Mouse (Mus musculus): ENCODE results near the gene Flcn. TPM values are rescaled to one million over a fixed set of nuclear protein-coding genes. Genes with fewer than 3 reads are reported as not detected.
A peak's percentile ranks its signal among the peaks of the same experiment; 100 is the strongest.
"Not testable (repeated sequence)": the region's sequence is repeated elsewhere in the genome, so short reads cannot be mapped to it uniquely, and the experiment has no call there.

Gene Flcn
- polyA plus RNA-seq, 1 experiment: 74.7 TPM

DNA sequence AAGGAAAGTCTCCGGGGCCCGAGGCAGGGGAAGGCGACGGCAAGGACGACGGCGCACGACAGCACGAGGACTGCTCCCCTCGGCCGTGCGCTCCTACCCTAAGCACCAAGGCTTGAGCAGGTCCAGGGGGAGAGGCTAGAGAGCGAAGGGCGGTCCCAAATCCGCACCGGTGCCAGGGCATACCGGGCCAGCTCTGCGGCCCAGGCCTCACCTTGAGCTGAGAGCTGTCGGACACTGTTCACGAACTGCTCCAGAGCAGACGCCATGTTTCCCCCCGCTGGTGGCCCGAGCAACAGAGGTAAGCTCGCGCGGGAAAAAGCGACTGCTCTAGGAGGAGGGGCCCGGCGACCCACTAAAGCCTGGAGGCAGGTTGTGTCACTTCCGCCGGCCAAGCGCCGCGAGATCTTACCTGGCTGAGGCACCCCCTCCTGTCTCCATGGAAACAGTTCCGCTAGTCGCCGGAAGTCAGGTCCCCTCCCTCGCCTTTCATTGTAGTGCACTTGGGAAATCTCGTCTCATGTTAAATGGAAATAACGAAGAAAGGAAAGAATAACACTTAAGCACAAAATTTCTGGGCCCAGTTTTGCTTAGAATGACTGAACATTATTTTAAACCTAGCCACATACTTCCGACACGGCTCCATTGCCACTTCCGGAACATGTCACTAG lies 29.8 kb upstream of the Flcn start, which contains the start of gene Cops3:
Gene Cops3, minus strand, starts transcription at position 380 of the 668 bp plus-strand sequence.
- peak; percentile 94 for DNase-seq
- TF ChIP-seq POLR2A (IDR thresholded peaks at IDR 0.05; ENCODE audit: control insufficient read depth, extremely low read depth, insufficient read depth, low read length, poor library complexity): peak; percentile 62; the same call in 1 of the 2 replicates
- no peak for TF ChIP-seq CTCF (IDR thresholded peaks at IDR 0.05; ENCODE audit: borderline replicate concordance, control insufficient read depth, extremely low read depth, insufficient read depth, low read length, poor library complexity)
- no peaks in the 10 kb centered on the region for H3K4me1 ChIP-seq (replicated peaks; ENCODE audit: control insufficient read depth, insufficient read depth, low read length)

DNA sequence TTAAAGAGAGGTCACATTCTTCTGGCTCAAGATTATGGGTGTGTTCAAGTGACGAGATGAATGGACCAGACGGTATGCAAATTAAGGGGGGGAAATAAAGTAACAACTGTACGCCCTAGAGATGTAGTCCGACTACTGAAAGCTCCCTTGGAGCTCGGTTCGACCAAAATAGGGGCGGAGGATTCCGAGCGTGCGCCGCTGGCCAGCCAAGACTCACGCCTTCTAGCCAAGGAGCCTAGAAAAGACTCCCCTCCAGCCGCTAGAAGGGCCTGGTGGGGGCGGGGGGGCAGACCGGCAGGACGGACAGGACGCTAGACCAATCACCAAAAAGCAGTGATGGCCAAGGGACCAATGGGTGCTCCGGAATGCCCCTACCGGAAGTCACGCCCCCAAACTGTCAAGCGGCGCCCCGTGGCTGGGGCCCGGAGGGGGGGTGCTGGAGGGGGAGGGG lies 29.2 kb upstream of the Flcn start, which contains the start of gene Nt5m:
Gene Nt5m, plus strand, starts transcription at position 440 of the 451 bp plus-strand sequence.
- H3K27ac ChIP-seq (ENCODE audit: control insufficient read depth, insufficient read depth, low read length): peak within 1 kb of the TSS; percentile 88
- WGBS: 0% methylated on average over 24 of the region's 24 CpGs
- 0 out of 2 replicates have a peak, but pooled peaks have one; percentile 25 for TF ChIP-seq CTCF (IDR thresholded peaks at IDR 0.05; ENCODE audit: borderline replicate concordance, control insufficient read depth, extremely low read depth, insufficient read depth, low read length, poor library complexity)
- no peak for TF ChIP-seq POLR2A (IDR thresholded peaks at IDR 0.05; ENCODE audit: control insufficient read depth, extremely low read depth, insufficient read depth, low read length, poor library complexity)
- H3K4me1 ChIP-seq (replicated peaks; ENCODE audit: control insufficient read depth, insufficient read depth, low read length): no peaks in the 10 kb centered on the region
- H3K36me3 ChIP-seq (ENCODE audit: control insufficient read depth, insufficient read depth, low read length): peaks cover 3% of the 10 kb centered on the region; the same call in 1 of the 2 replicates
- DNase-seq: peak; percentile 93
- no peaks in the 10 kb centered on the region for H3K27me3 ChIP-seq (ENCODE audit: control insufficient read depth, insufficient read depth, low read length)
- peak within 1 kb of the TSS; percentile 88 for H3K4me3 ChIP-seq (ENCODE audit: control insufficient read depth, insufficient read depth, low read length)

More for the DNA sequence above, 29.8 kb upstream of the Flcn start, which contains the start of gene Cops3:
- Histone ChIP-seq H3K4me3 (ENCODE audit: control insufficient read depth, insufficient read depth, low read length) (peak within 1 kb of the TSS; percentile 88), H3K27ac (ENCODE audit: control insufficient read depth, insufficient read depth, low read length) (peak within 1 kb of the TSS; percentile 88), H3K36me3 (ENCODE audit: control insufficient read depth, insufficient read depth, low read length) (peaks cover 3% of the 10 kb centered on the region; the same call in 1 of the 2 replicates), H3K27me3 (ENCODE audit: control insufficient read depth, insufficient read depth, low read length) (no peaks in the 10 kb centered on the region)
- WGBS: under 1% methylated on average over 43 of the region's 43 CpGs

DNA sequence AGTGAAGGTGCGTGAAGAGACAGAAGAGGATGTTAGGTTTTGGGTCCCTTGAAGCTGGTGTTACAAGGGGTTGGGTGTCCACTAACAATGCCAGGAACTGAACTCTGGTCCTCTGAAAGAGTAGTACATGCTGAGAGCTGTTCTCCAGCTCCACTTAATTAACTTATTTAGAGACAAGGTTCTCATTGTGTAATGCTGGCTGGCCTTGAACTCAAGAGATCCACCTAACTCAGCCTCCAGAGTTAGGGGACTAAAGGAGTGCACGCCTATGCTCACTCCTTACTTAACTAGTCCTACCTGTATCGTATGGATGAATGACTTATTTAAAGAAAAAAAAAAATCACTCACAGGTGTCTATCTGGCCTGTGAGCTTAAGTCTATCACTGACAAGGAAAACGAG lies 28.6 kb upstream of the Flcn start:
- no peaks in the 10 kb centered on the region for H3K27me3 ChIP-seq (ENCODE audit: control insufficient read depth, insufficient read depth, low read length)
- 55% methylated on average over 4 of the region's 4 CpGs for WGBS
- no peak for DNase-seq
- H3K36me3 ChIP-seq (ENCODE audit: control insufficient read depth, insufficient read depth, low read length): peaks cover 7% of the 10 kb centered on the region
- H3K4me1 ChIP-seq (replicated peaks; ENCODE audit: control insufficient read depth, insufficient read depth, low read length): no peaks in the 10 kb centered on the region
- no peak overlapping the region for H3K27ac ChIP-seq (ENCODE audit: control insufficient read depth, insufficient read depth, low read length)
- no peak overlapping the region for H3K4me3 ChIP-seq (ENCODE audit: control insufficient read depth, insufficient read depth, low read length)
- TF ChIP-seq POLR2A (IDR thresholded peaks at IDR 0.05; ENCODE audit: control insufficient read depth, extremely low read depth, insufficient read depth, low read length, poor library complexity) (no peak), CTCF (IDR thresholded peaks at IDR 0.05; ENCODE audit: borderline replicate concordance, control insufficient read depth, extremely low read depth, insufficient read depth, low read length, poor library complexity) (no peak)

DNA sequence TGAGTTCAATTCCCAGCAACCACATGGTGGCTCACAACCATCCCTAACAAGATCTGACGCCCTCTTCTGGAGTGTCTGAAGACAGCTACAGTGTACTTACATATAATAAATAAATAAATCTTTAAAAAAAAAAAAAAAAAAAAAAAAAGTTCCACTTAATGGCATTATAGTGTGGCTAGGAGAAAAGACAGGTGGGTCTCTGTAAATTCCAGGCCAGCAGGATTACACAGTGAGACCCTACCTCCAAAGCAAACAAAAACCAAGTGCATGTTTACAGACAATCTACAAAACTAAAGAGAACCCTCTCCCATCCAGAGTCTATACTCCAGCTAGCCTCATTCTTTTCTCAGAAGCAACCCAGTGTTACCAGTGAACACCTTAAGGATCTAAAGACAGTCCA lies 28.0 kb upstream of the Flcn start:
- H3K4me1 ChIP-seq (replicated peaks; ENCODE audit: control insufficient read depth, insufficient read depth, low read length); H3K27me3 ChIP-seq (ENCODE audit: control insufficient read depth, insufficient read depth, low read length); DNase-seq; H3K4me3 ChIP-seq (ENCODE audit: control insufficient read depth, insufficient read depth, low read length); H3K27ac ChIP-seq (ENCODE audit: control insufficient read depth, insufficient read depth, low read length): not testable (repeated sequence)
- WGBS: no CpG with 5 or more reads among the region's 1 CpGs
- peaks cover 13% of the 10 kb centered on the region for H3K36me3 ChIP-seq (ENCODE audit: control insufficient read depth, insufficient read depth, low read length)

DNA sequence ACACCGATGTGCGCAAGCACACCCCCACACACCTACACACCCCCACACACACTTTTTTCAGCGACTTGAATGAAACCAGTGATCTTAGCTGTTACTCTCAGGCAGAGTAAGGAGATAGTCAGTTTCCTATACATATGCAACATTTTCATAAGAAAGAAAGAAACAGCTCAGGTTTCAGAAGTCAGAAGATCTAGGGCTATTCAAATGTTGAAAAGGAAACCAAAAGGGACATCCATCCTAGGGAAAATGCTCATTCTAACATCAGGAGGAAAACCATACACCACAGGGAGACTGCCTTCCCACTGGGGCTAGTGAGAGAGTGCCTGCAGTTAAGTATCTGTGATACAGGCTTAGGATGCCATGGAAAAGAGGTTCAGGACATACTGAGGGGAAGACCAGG lies 11.8 kb upstream of the Flcn start:
- peaks cover 96% of the 10 kb centered on the region for H3K36me3 ChIP-seq (ENCODE audit: control insufficient read depth, insufficient read depth, low read length)
- no peak for DNase-seq
- H3K4me1 ChIP-seq (replicated peaks; ENCODE audit: control insufficient read depth, insufficient read depth, low read length): no peaks in the 10 kb centered on the region
- no peak overlapping the region for H3K27ac ChIP-seq (ENCODE audit: control insufficient read depth, insufficient read depth, low read length)
- TF ChIP-seq POLR2A (IDR thresholded peaks at IDR 0.05; ENCODE audit: control insufficient read depth, extremely low read depth, insufficient read depth, low read length, poor library complexity) (no peak), CTCF (IDR thresholded peaks at IDR 0.05; ENCODE audit: borderline replicate concordance, control insufficient read depth, extremely low read depth, insufficient read depth, low read length, poor library complexity) (no peak)
- H3K27me3 ChIP-seq (ENCODE audit: control insufficient read depth, insufficient read depth, low read length): no peaks in the 10 kb centered on the region
- no peak overlapping the region for H3K4me3 ChIP-seq (ENCODE audit: control insufficient read depth, insufficient read depth, low read length)
- WGBS: 94% methylated on average over 3 of the region's 3 CpGs

DNA sequence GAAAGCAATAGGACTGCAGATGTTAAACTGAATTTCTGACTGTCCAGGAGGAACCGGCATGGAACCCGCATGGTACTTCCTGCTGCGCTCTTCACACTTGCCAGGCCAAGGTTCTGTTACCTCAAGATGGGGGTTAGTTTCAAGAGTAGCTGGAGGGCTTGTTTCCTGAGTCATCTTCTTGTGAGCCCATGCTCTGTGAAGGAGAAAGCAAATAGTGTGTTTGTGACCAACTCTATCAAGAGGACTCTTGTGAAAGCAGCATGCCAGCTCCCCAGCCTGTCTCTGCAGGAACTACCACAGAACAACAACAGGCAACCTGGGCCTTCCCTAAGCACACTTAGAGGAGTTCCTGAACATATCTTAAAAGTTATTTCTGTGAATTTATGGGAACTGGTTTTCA lies 8.1 kb upstream of the Flcn start:
- DNase-seq: no peak
- 94% methylated on average over 3 of the region's 3 CpGs for WGBS
- no peak overlapping the region for H3K27ac ChIP-seq (ENCODE audit: control insufficient read depth, insufficient read depth, low read length)
- TF ChIP-seq CTCF (IDR thresholded peaks at IDR 0.05; ENCODE audit: borderline replicate concordance, control insufficient read depth, extremely low read depth, insufficient read depth, low read length, poor library complexity) (no peak), POLR2A (IDR thresholded peaks at IDR 0.05; ENCODE audit: control insufficient read depth, extremely low read depth, insufficient read depth, low read length, poor library complexity) (no peak)
- peaks cover 62% of the 10 kb centered on the region for H3K36me3 ChIP-seq (ENCODE audit: control insufficient read depth, insufficient read depth, low read length)
- H3K4me3 ChIP-seq (ENCODE audit: control insufficient read depth, insufficient read depth, low read length): no peak overlapping the region
- H3K4me1 ChIP-seq (replicated peaks; ENCODE audit: control insufficient read depth, insufficient read depth, low read length): no peaks in the 10 kb centered on the region
- H3K27me3 ChIP-seq (ENCODE audit: control insufficient read depth, insufficient read depth, low read length): no peaks in the 10 kb centered on the region

Data from thymus, adult 2 months (tissue).